Mouse (Mus musculus) embryonic facial prominence, embryonic 11.5 days (tissue): ENCODE measurements around the gene Zfp141. TPM values are rescaled to one million over a fixed set of nuclear protein-coding genes. Genes with fewer than 3 reads are reported as not detected.

Source experiments
- ATAC-seq: fragments of 200-750 bp; cut with Nextera tagmentation; replicated peaks from 2 replicates; pipeline ENCODE4 v1.8.0; 2017; ENCODE audit warnings: low read depth; ENCODE audit not compliant: insufficient number of reproducible peaks, low FRiP score, low TSS enrichment
- DNase-seq: peaks from one replicate; pipeline ENCODE4 v3.0.0-alpha.2; 2015; ENCODE audit warnings: low spot score
- H3K27ac ChIP-seq: fragments of 300-500 bp; sonication (generic); replicated peaks from 2 replicates; pipeline ENCODE4 v1.5.1; 2014; ENCODE audit warnings: mild to moderate bottlenecking, low read depth, low read length, control low read depth
- H3K27me3 ChIP-seq: fragments of 300-500 bp; sonication (generic); 2 replicates; pipeline ENCODE4 v1.6.1; 2014; ENCODE audit warnings: mild to moderate bottlenecking, low read length, moderate library complexity, mixed read lengths; ENCODE audit not compliant: control insufficient read depth, insufficient read depth
- H3K36me3 ChIP-seq: fragments of 300-500 bp; sonication (generic); replicated peaks from 2 replicates; pipeline ENCODE4 v1.6.1; 2014; ENCODE audit warnings: low read depth, mild to moderate bottlenecking, low read length, moderate library complexity, mixed read lengths; ENCODE audit not compliant: control insufficient read depth, insufficient read depth
- H3K4me1 ChIP-seq: fragments of 300-500 bp; sonication (generic); 2 replicates; pipeline ENCODE4 v1.6.1; 2014; ENCODE audit warnings: low read length, mixed read lengths; ENCODE audit not compliant: control insufficient read depth, insufficient read depth
- H3K4me2 ChIP-seq: fragments of 300-500 bp; sonication (generic); 2 replicates; pipeline ENCODE4 v1.6.1; 2014; ENCODE audit warnings: low read depth, mild to moderate bottlenecking, control low read depth, low read length, moderate library complexity
- H3K4me3 ChIP-seq: fragments of 300-500 bp; sonication (generic); 2 replicates; pipeline ENCODE4 v1.5.1; 2014; ENCODE audit warnings: low read depth, low read length, control low read depth
- H3K9ac ChIP-seq: fragments of 300-500 bp; sonication (generic); replicated peaks from 2 replicates; pipeline ENCODE4 v1.6.1; 2014; ENCODE audit warnings: mild to moderate bottlenecking, control low read depth, low read length
- H3K9me3 ChIP-seq: fragments of 300-500 bp; sonication (generic); replicated peaks from 2 replicates; pipeline ENCODE4 v1.6.1; 2016; ENCODE audit warnings: mild to moderate bottlenecking, low read length, inconsistent platforms, mixed read lengths; ENCODE audit not compliant: control insufficient read depth
- WGBS: fragments of 180-500 bp; shearing (Covaris S2); extraction: QIAGEN DNeasy Blood & Tissue Kit; methylation state at CpG from one replicate; pipeline ENCODE4 v1.1.7; 2014; 5-methylcytosine and 5-hydroxymethylcytosine counted together
- polyA plus RNA-seq: library from polyadenylated mRNA; unstranded; fragments of >200 nt; fragmentation: Nextera tagmentation; extraction: Ambion mirVana; gene quantifications from 2 replicates; pipeline ENCODE4 v1.2.1, GENCODE M21; 2014

Zfp141 gene
- polyA plus RNA-seq, 1 experiment from 2014 or later, result 14.1 TPM

- Histone ChIP-seq H3K9ac (no peak overlapping the region), H3K27ac (no peak overlapping the region), H3K4me1 (no peaks in the 10 kb centered on the region), H3K9me3 (no peaks in the 10 kb centered on the region), H3K4me2 (no peak overlapping the region), H3K4me3 (no peak overlapping the region), H3K36me3 (no peaks in the 10 kb centered on the region), H3K27me3 (no peaks in the 10 kb centered on the region)
- DNase-seq (no peak), ATAC-seq (no peak)
- WGBS, result 73% methylated on average over 4 of the region's 4 CpGs
These were observed 50.9 kb downstream of the Zfp141 start for GRCm38 (mm10) chr7:42454640-42455039.

- Histone ChIP-seq H3K9ac (no peak overlapping the region), H3K4me2 (no peak overlapping the region), H3K27me3 (no peaks in the 10 kb centered on the region), H3K27ac (no peak overlapping the region), H3K4me3 (no peak overlapping the region), H3K36me3 (no peaks in the 10 kb centered on the region), H3K9me3 (peaks cover 2% of the 10 kb centered on the region; the same call in 1 of the 2 replicates), H3K4me1 (no peaks in the 10 kb centered on the region)
- ATAC-seq (no peak), DNase-seq (no peak)
- WGBS, result 49% methylated on average over 3 of the region's 3 CpGs
These were observed 54.9 kb downstream of the Zfp141 start for GRCm38 (mm10) chr7:42450618-42451017.

DNA sequence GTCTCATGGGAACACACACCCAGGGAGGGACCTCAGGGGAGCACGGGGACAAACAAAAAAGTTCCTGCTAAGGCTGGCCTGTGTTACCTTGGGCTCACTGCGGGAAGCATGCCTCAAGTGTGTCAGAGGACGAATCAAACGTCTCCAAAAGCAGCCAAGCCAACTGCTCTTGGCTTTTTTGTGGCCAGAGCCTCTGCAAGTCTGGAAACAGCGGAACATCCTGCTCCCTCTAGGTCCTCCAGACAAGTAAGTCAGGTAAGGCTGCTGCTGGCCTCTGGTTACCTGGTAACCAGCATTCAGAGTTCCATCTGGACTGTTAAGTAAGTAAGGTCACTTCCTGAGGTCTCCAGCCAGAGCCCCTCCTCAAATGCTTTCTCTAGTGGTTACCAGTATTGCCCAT lies 57.7 kb downstream of the Zfp141 start, which contains the start of gene 4933421I07Rik:
Gene 4933421I07Rik, minus strand, starts transcription at position 271 of the 400 bp plus-strand sequence.
- ATAC-seq (no peak), DNase-seq (no peak)
- Histone ChIP-seq H3K4me3 (no peak within 1 kb of the TSS), H3K27me3 (no peaks in the 10 kb centered on the region), H3K4me1 (no peaks in the 10 kb centered on the region), H3K4me2 (no peak within 1 kb of the TSS), H3K27ac (no peak within 1 kb of the TSS), H3K9me3 (peaks cover 2% of the 10 kb centered on the region; the same call in 1 of the 2 replicates), H3K9ac (no peak within 1 kb of the TSS), H3K36me3 (no peaks in the 10 kb centered on the region)
- 83% methylated on average over 5 of the region's 5 CpGs for WGBS

DNA sequence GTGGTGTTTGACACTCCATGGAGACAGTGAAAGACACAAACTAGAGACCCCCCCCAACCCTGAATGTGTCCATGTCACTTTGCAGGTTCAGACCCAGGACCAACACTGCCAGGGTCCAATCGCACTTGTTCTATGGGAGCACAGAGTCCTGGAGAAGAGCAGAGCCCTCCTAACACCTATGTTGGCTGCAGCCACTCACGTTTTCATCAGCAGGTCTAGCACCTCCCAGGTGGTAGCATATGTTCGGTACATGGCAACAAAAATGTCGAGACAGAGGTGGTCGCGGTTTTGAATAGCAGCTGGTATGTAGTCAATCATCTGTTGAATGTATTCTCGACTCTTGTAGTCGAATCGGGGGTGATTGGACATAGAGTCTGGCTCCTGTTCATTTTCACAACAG lies 58.2 kb downstream of the Zfp141 start:
- Histone ChIP-seq H3K4me1 (no peaks in the 10 kb centered on the region), H3K27me3 (no peaks in the 10 kb centered on the region), H3K36me3 (no peaks in the 10 kb centered on the region), H3K27ac (no peak overlapping the region), H3K9me3 (peaks cover 2% of the 10 kb centered on the region; the same call in 1 of the 2 replicates), H3K9ac (no peak overlapping the region), H3K4me3 (no peak overlapping the region), H3K4me2 (no peak overlapping the region)
- DNase-seq (no peak), ATAC-seq (no peak)
- 89% methylated on average over 9 of the region's 9 CpGs for WGBS

Other genes starting within 250 kb of the Zfp141 start
- not detected in 2 replicates for gene Vmn2r61, start 245.7 kb downstream of the Zfp141 start, polyA plus RNA-seq
- gene 4933421I07Rik, start 57.6 kb downstream of the Zfp141 start, polyA plus RNA-seq, result not detected in 2 replicates
- gene Gm21028, start 72.8 kb upstream of the Zfp141 start, polyA plus RNA-seq, result not detected in 2 replicates
- gene Zfp977, start 86.8 kb upstream of the Zfp141 start, polyA plus RNA-seq, result 1.5 and 1.9 TPM in 2 replicates
- gene Zfp976, start 136.8 kb upstream of the Zfp141 start, polyA plus RNA-seq, result 1.2 and 1.4 TPM in 2 replicates
- gene Zfp975, start 187.0 kb upstream of the Zfp141 start, polyA plus RNA-seq, result 11.6 and 11.8 TPM in 2 replicates
- not detected in 2 replicates for gene Gm17067, start 221.3 kb upstream of the Zfp141 start, polyA plus RNA-seq